Comparison of ENCODE assay signal across 10 mouse cellular contexts in the genomic region with DNA sequence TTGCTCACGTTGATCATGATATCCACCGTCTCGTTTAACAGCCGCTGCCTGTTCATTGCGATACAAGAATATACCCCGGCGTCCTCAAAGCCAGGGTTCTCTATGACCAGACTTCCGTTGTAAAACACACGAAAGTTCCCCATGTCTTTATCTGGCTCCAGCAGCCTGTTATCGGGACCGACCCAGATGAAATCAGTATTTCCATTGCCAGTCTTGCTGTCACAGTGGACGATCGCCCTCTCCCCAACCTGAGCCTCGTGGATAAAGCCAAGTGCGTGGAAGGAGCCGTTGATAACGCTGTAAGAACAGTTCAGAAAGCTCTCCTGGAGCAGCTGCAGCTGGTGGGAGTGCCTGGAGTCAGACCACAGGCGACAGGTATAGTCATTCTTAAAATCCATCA. TPM values are rescaled to one million over a fixed set of nuclear protein-coding genes. Genes with fewer than 3 reads are reported as not detected.
DNase-seq lines count a peak whose midpoint lies in the region; ATAC-seq and TF ChIP-seq lines count a peak whose summit lies in the region.
"Had no signal": no experiment of that assay in that cellular context is flagged by ENCODE, and none has a peak within 500 bp of the region (broad histone marks: within the 10 kb centered on the region; RNA-seq: fewer than 3 reads in every experiment).

No protein-coding gene starts in this region.

- no peak for ATAC-seq in heart, embryonic 16.5 days (replicated peaks; ENCODE audit: extremely low read depth, insufficient read depth, low FRiP score)
- ATAC-seq in stomach, embryonic 16.5 days (ENCODE audit: insufficient read depth, low FRiP score) = no peak
- ATAC-seq in stomach, postnatal 0 days (ENCODE audit: low FRiP score, low TSS enrichment) = no peak
- ATAC-seq in liver, embryonic 15.5 days (ENCODE audit: insufficient read depth) = peak; percentile 36; the same call in 1 of the 2 replicates
- ATAC-seq: forebrain, postnatal 0 days had no signal

- no peaks in the 10 kb centered on the region; the same call in 1 of the 2 replicates for H3K9me3 ChIP-seq in heart, embryonic 16.5 days (replicated peaks; ENCODE audit: control insufficient read depth, low read length)
- no peaks in the 10 kb centered on the region for H3K9me3 ChIP-seq in stomach, embryonic 16.5 days (replicated peaks; ENCODE audit: control insufficient read depth, low read length)
- no peaks in the 10 kb centered on the region for H3K9me3 ChIP-seq in stomach, postnatal 0 days (ENCODE audit: control insufficient read depth, low read length)
- H3K9me3 ChIP-seq in liver, embryonic 15.5 days (replicated peaks) = no peaks in the 10 kb centered on the region
- H3K9me3 ChIP-seq: limb, embryonic 13.5 days had no signal

- no peak for TF ChIP-seq CTCF in stomach, postnatal 0 days (IDR thresholded peaks at IDR 0.05; ENCODE audit: low read depth)

- H3K36me3 ChIP-seq in heart, embryonic 16.5 days (ENCODE audit: control insufficient read depth, insufficient read depth) = no peaks in the 10 kb centered on the region
- no peaks in the 10 kb centered on the region for H3K36me3 ChIP-seq in stomach, embryonic 16.5 days (ENCODE audit: control insufficient read depth, insufficient read depth, low read length)
- no peaks in the 10 kb centered on the region for H3K36me3 ChIP-seq in stomach, postnatal 0 days (ENCODE audit: control insufficient read depth, insufficient read depth, low read length)
- no peaks in the 10 kb centered on the region for H3K36me3 ChIP-seq in liver, embryonic 15.5 days (replicated peaks)
- H3K36me3 ChIP-seq: limb, embryonic 13.5 days had no signal

- peaks cover 16% of the 10 kb centered on the region for H3K27me3 ChIP-seq in heart, embryonic 16.5 days (ENCODE audit: control insufficient read depth, insufficient read depth, low read length)
- H3K27me3 ChIP-seq in stomach, embryonic 16.5 days (ENCODE audit: control insufficient read depth, insufficient read depth, low read length) = peaks cover 12% of the 10 kb centered on the region; the same call in 1 of the 2 replicates
- no peaks in the 10 kb centered on the region; the same call in 1 of the 2 replicates for H3K27me3 ChIP-seq in stomach, postnatal 0 days (ENCODE audit: control insufficient read depth, insufficient read depth, low read length)
- peaks cover 71% of the 10 kb centered on the region for H3K27me3 ChIP-seq in liver, embryonic 15.5 days

- WGBS in heart, embryonic 16.5 days = 59% methylated on average over 18 of the region's 18 CpGs
- 71% methylated on average over 18 of the region's 18 CpGs for WGBS in stomach, embryonic 16.5 days
- WGBS in stomach, postnatal 0 days = 80% methylated on average over 18 of the region's 18 CpGs
- WGBS in liver, embryonic 15.5 days (ENCODE audit: insufficient replicate concordance) = 25% methylated on average over 18 of the region's 18 CpGs

- peak overlapping the region; percentile 2; the same call in 1 of the 2 replicates for H3K4me3 ChIP-seq in heart, embryonic 16.5 days (ENCODE audit: low read length)
- no peak overlapping the region for H3K4me3 ChIP-seq in stomach, embryonic 16.5 days (replicated peaks; ENCODE audit: low read length)
- H3K4me3 ChIP-seq in stomach, postnatal 0 days (ENCODE audit: low read depth, low read length) = no peak overlapping the region
- H3K4me3 ChIP-seq in liver, embryonic 15.5 days (replicated peaks) = no peak overlapping the region

- no peak for TF ChIP-seq EP300 in stomach, postnatal 0 days (optimal IDR thresholded peaks at IDR 0.05)

- intact Hi-C loops in heart, postnatal 14 days (cut with DNase I) = loop anchor here (5.0 to 10.0 kb wide), 2 partner anchors 212 to 339 kb away; no protein-coding TSS in a partner anchor

- H3K4me2 ChIP-seq in heart, embryonic 16.5 days (ENCODE audit: low read depth, low read length) = peak overlapping the region; percentile 36; the same call in 1 of the 2 replicates
- H3K4me2 ChIP-seq in stomach, embryonic 16.5 days (ENCODE audit: low read depth, low read length) = 0 out of 2 replicates have a peak overlapping the region, but pooled peaks have one; percentile 2
- no peak overlapping the region for H3K4me2 ChIP-seq in stomach, postnatal 0 days (replicated peaks; ENCODE audit: low read depth)
- peak overlapping the region; percentile 18; the same call in 1 of the 2 replicates for H3K4me2 ChIP-seq in liver, embryonic 15.5 days

- no peaks in the 10 kb centered on the region for H3K4me1 ChIP-seq in heart, embryonic 16.5 days (ENCODE audit: control insufficient read depth, insufficient read depth, low read length)
- no peaks in the 10 kb centered on the region for H3K4me1 ChIP-seq in stomach, embryonic 16.5 days (ENCODE audit: control insufficient read depth, insufficient read depth, low read length)
- H3K4me1 ChIP-seq in stomach, postnatal 0 days (replicated peaks; ENCODE audit: control insufficient read depth, insufficient read depth) = no peaks in the 10 kb centered on the region
- H3K4me1 ChIP-seq in liver, embryonic 15.5 days (replicated peaks) = peaks cover 8% of the 10 kb centered on the region

- DNase-seq in heart, postnatal 14 days = no peak
- no peak for DNase-seq in stomach, postnatal 0 days (ENCODE audit: low spot score)
- no peak for DNase-seq in adrenal gland, postnatal 36 days
- no peak for DNase-seq in cerebellum, postnatal 4 days (ENCODE audit: low spot score in 2 of 2)
- no peak for DNase-seq in adrenal gland, adult 18-20 months (ENCODE audit: low spot score in 2 of 2)
- DNase-seq: forebrain, postnatal 0 days had no signal

- no peak overlapping the region for H3K9ac ChIP-seq in heart, embryonic 16.5 days (ENCODE audit: low read length)
- H3K9ac ChIP-seq in stomach, embryonic 16.5 days (ENCODE audit: low read length) = no peak overlapping the region
- H3K9ac ChIP-seq in stomach, postnatal 0 days (ENCODE audit: low read length) = no peak overlapping the region
- no peak overlapping the region for H3K9ac ChIP-seq in liver, embryonic 15.5 days
- H3K9ac ChIP-seq: forebrain, postnatal 0 days; limb, embryonic 13.5 days had no signal

- H3K27ac ChIP-seq in heart, embryonic 16.5 days (ENCODE audit: low read length) = no peak overlapping the region
- no peak overlapping the region for H3K27ac ChIP-seq in stomach, embryonic 16.5 days (ENCODE audit: low read length)
- no peak overlapping the region for H3K27ac ChIP-seq in stomach, postnatal 0 days (replicated peaks)
- H3K27ac ChIP-seq in liver, embryonic 15.5 days (replicated peaks) = no peak overlapping the region
- H3K27ac ChIP-seq: limb, embryonic 13.5 days had no signal

RNA-seq across cellular contexts. Expression of a gene that starts 1.5 kb away (rescaled TPM):
- 2.1 and 2.7 TPM in 2 replicates for polyA plus RNA-seq in heart, embryonic 16.5 days (2015; fragmentation: Nextera tagmentation; extraction: Ambion mirVana)
- 1 to 10 TPM; 5.5 to 6.2 TPM for total RNA-seq in heart, postnatal 14 days (2021)
- polyA plus RNA-seq in stomach, embryonic 16.5 days (2015; fragmentation: Nextera tagmentation; extraction: Ambion mirVana) = 2.1 and 2.9 TPM in 2 replicates
- polyA plus RNA-seq in stomach, postnatal 0 days (2015; fragmentation: Nextera tagmentation; extraction: Ambion mirVana) = 1.6 and 1.8 TPM in 2 replicates
- 3.5 and 5.0 TPM in 2 replicates for polyA plus RNA-seq in liver, embryonic 15.5 days (2015; fragmentation: Nextera tagmentation; extraction: Ambion mirVana)
- 10 to 100 TPM; 21.9 to 27.4 TPM for total RNA-seq in adrenal gland, postnatal 36 days (2021)
- 10 to 100 TPM; 15.9 to 17.9 TPM for total RNA-seq in adrenal gland, adult 18-20 months (2021)

RNA-seq across cellular contexts. Expression of a gene that starts 1.7 kb away (rescaled TPM):
- 4.0 and 4.1 TPM in 2 replicates for polyA plus RNA-seq in heart, embryonic 16.5 days (2015; fragmentation: Nextera tagmentation; extraction: Ambion mirVana)
- 1 to 10 TPM; 7.4 to 8.4 TPM for total RNA-seq in heart, postnatal 14 days (2021)
- polyA plus RNA-seq in stomach, embryonic 16.5 days (2015; fragmentation: Nextera tagmentation; extraction: Ambion mirVana) = 3.3 and 3.9 TPM in 2 replicates
- polyA plus RNA-seq in stomach, postnatal 0 days (2015; fragmentation: Nextera tagmentation; extraction: Ambion mirVana) = 2.6 and 2.9 TPM in 2 replicates
- 0.91 and 0.99 TPM in 2 replicates for polyA plus RNA-seq in liver, embryonic 15.5 days (2015; fragmentation: Nextera tagmentation; extraction: Ambion mirVana)
- 10 to 100 TPM in 1 of 2 experiments, 1 to 10 TPM in 1; 7.0 to 12.0 TPM for total RNA-seq in adrenal gland, postnatal 36 days (2021)
- total RNA-seq in adrenal gland, adult 18-20 months (2021) = 1 to 10 TPM; 5.7 to 9.0 TPM
